Mouse (Mus musculus) adrenal gland, postnatal 4 days (tissue): ENCODE results near the gene Sdk1. TPM values are rescaled to one million over a fixed set of nuclear protein-coding genes. Genes with fewer than 3 reads are reported as not detected.

ENCODE experiments used
- DNase-seq, 2 experiments: peaks; one replicate each; pipeline ENCODE4 v3.0.0; 2021 to 2022; ENCODE audit warnings: low spot score in 2 of 2, mixed read lengths in 2 of 2
- long read RNA-seq, 2 experiments: library from polyadenylated mRNA; stranded (forward); transcript quantifications; one replicate each; pipeline ENCODE4 v2.0.0; 2021
- total RNA-seq, 2 experiments: library from RNA; stranded (reverse); gene quantifications; 2 replicates each; pipeline ENCODE4 v1.2.3; 2021

The Sdk1 gene
- 10 to 100 TPM; 20.0 to 20.3 TPM for total RNA-seq
- long read RNA-seq, experiment 1, partial matches to known transcripts = 1 of 5 reads
- long read RNA-seq, experiment 1, other reads (novel, unspliced or antisense) = 4 of 5 reads
- long read RNA-seq, experiment 2, partial matches to known transcripts = 2 of 7 reads
- long read RNA-seq, experiment 2, other reads (novel, unspliced or antisense) = 5 of 7 reads

DNA sequence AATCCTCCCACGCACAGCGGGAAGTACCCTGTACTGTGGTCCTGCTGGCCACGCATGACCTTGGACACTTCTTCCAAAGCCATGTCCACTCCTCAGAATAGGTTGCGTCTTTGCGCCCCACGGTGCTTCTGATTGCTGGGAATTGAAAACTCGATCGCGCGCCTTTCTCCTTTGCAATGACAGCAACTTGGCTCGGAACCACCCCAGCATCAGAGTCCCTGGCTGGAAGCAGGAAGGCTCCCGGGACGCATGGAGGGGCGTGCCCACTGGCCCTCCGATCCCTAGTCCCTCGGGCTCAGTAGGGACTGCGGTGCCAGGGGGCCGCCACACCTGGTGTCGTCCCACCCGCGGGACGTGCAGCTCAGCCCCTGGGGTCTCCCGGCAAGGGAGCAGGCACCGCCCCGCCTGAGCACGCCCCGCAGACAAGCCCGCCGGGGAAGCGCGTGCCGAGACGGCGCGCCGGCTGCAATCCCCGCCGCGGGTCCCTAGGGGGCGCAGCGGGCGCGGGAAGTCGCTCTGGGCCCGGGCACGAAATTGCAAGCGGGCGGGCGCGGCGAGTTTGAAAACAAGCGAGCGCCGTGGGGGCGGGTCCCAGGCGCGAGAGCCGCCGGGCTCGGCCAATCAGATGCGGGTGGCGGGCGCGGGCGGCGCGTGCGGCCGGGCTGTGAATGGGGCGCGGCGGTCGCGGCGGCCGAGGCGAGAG, at the start of gene Sdk1:
TSS of gene Sdk1 (plus strand) at position 650 of the 703 bp plus-strand sequence.
- peak; percentile 92 to 93 for DNase-seq

DNA sequence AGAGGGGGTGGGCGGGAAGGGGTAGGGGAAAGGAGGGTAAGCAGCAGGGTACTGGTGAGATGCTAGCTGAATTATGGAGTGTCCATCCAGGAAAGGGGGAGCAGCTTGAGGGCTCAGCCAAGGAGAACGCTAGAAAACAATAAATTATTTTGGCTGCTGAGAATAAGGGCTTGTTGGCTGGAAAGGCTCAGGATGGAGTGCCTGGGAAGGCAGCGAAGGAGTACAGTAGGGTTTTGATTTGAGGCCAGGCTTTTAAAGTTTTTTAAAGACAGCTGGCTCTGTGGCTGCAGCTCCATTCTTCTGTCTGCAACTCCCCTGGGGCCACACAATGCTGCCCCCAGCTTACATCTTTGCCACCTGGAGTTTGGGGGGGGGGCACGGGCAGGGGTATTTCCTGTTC, 44.0 kb upstream of the Sdk1 start:
- no peak for DNase-seq

DNA sequence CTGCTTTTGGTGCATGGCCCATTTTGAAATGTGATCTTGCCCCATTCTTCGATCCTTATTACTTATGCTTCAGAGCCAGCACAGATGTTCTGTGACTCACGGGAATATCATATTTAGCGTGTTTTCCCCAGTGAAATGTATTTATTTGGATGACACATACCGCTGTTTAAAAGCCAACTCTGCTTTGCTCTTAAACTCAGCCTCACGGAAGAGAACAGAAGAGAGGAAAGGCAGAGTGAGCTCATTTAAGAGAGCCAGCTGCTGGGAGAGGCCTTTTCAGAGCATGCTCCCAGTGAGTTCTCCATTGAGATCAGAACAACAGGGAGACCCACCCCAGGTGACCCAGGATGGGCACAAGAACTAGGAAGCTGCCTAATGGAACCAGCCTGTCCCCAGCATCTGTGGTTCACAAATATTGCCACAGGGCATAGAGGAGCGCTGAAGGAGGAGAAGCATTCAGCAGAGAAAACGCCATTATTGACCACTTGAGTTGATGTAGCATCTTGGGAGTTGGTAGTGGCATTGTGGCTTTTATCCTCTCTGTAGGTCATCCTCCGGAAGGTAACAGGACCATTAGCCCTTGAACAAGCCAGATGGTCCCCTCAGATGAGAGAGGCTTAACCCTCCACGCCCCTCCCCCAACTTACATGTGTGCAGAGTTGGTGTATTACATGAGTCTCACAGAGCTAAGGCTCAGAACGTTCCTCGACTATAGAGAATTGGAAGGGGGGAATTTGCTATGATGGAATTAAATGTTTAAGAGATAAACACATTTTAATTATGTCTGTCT, 38.8 kb upstream of the Sdk1 start:
- no peak for DNase-seq

DNA sequence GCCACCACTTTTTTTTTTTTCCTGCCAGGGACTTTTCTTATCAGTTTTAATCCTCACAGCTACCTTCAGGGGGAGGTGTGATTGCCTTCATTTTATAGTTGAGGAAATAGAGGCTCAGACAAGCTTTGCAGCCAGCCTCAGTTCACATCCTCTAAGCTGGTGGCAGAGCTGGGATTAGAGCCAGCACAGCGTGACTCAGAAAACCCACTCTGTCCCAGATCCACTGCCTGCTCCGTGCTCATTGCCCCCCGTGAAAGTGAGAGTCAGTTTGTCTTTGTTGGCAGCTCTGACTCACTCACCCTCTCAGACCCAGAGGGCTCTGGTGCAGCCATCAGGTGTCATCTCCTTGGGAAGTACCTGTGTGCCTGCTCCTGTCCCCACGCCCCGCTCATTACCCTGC, 34.2 kb upstream of the Sdk1 start:
- DNase-seq = no peak

DNA sequence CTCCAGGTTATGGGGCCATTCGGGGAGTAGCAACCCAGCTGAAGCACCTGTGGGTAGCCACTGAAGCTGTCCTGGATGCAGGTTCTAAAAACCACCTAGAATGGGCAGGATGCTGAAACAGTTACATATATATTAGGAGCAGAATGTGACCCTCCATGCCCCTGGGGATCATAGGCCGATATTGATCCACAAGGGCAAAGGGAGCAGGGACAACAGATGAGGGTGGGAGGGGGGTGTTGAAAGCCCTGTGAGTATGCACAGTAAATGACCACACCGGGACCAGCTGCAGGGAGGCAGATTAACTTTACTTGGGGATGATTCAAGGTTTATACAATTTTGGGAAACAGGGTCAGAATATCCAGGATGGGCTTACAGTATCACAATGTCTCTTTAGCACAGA, 16.0 kb upstream of the Sdk1 start:
- DNase-seq = no peak

DNA sequence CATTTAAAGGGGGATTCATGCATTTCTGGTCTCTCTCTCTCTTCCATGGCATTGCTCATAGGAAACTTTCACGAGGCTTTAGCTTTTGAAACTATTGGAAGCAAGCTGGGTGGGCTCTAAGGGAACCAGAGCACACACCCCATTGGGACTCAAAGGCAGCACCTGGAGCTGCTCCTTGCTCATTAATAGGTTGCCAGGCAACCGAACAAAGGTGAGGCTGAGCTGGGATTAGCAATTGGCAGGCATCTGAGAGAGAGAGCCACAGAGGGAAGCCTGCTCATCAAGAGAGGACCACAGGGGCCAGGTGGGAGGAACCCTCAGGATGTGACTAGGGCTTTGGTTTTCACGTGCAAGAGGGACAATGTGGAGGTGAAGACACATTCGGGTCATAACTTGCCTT, 7.0 kb upstream of the Sdk1 start:
- DNase-seq = no peak

DNA sequence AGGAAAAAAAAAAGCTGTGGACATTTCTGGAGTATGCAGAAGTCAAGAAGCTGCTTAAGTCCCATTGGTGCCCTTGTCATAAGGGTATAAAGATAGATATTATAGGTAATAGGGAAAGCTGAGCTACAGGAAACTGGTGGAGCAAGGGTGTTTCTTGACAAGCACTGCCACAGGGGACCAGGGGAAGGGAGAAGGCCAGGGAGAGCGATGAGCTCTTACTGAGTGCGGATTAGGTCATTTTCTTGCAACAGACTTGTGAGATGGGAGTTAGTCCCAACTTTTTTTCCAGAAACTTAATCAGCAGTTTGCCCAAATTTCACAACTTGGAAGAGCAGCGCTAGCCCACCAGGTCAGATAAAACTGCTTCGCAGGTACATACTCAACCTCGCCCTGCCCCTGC, 1.9 kb upstream of the Sdk1 start:
- DNase-seq = no peak

- no peak for DNase-seq
Observed at GRCm38 (mm10) chr5:141240441-141240840, 849 bp upstream of the Sdk1 start.

GRCm38 (mm10) chr5:141241645-141242284, 475 bp downstream of the Sdk1 start:
- DNase-seq = no peak

GRCm38 (mm10) chr5:141243253-141243965, 2.1 kb downstream of the Sdk1 start:
- no peak for DNase-seq

GRCm38 (mm10) chr5:141264253-141264652, 23.0 kb downstream of the Sdk1 start:
- no peak for DNase-seq

- DNase-seq = no peak
Observed at GRCm38 (mm10) chr5:141277112-141277511, 35.8 kb downstream of the Sdk1 start.

DNA sequence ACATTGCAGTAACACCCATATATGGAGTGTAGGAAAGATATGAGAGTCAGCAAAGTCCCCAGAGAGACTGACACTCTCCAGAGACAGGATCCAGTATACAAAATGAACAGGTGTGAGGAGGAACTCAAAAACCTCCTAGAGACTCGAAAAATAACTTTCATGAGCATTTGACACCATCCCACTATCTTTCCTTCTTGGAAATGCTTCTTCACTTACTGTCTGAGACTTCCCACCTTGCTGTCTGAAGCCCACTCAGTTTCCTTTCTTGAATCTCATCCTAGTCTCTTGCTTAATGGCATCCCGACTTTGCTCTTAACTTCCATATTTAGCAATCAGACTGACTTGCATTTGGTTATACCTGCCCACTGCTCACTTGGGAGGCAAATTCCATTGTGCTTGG, 40.5 kb downstream of the Sdk1 start:
- no peak for DNase-seq

DNA sequence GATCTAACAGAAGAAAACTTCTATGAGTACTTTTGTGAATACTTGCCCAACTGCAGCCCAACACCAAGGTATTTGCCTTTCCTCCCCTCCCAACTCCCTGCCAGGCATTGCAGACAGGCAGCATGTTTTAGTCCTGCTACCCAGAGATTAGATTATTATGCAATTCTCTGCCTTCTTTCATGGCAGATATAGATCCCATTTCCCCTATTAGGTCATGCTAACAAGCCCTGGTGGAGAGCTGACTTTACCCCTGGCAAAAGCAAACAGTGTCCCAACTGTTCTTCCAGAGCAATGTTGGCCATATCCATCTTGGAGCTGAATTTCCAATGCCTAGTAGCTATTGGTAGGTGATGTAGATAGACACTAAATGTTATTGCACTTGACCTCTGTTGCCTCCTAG, 48.3 kb downstream of the Sdk1 start:
- DNase-seq = no peak

GRCm38 (mm10) chr5:141295240-141295639, 54.0 kb downstream of the Sdk1 start:
- no peak for DNase-seq

DNA sequence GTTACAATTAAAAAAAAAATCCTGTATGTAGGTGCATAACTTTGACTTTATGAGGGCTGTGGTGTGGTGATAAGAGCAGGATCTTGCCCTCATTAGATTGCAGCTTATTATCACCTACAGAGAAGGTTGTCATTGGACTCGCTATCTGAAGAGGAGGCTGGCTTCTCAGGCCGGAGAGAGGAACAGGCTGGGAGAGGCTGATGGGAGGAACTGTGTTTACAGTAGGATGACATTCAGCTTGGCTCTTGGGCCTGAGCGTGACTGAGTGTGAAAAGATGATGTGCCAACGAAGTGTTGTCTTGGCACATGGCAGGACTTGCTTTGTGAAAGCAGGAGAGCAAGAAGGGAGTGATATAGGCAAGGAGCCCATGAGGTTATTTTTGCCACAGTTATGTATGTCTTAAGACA, 61.0 kb downstream of the Sdk1 start:
- DNase-seq = no peak

- DNase-seq = no peak
Observed at GRCm38 (mm10) chr5:141303746-141304145, 62.5 kb downstream of the Sdk1 start.

DNA sequence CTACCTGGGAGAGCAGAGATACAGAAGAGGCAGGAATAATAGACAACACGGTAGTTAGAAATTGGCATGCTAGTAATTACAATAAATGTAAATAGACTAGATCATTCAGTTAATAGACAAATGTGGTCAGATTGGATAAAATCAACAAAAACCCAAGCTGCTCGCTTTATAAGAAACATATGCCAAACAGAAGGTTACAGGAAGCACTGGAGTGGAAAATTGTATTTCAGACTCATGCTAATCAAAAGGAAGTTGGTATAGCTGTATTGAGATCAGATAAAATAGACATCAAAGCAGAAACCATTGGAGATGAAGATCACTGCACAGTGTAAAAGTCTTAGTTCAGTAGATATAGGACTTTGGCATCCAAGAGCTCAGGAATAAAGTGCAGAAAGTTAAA, 63.4 kb downstream of the Sdk1 start:
- DNase-seq = no peak

- DNase-seq = no peak
Observed at GRCm38 (mm10) chr5:141310641-141311040, 69.4 kb downstream of the Sdk1 start.

- no peak for DNase-seq
Observed at GRCm38 (mm10) chr5:141311801-141312200, 70.5 kb downstream of the Sdk1 start.

DNA sequence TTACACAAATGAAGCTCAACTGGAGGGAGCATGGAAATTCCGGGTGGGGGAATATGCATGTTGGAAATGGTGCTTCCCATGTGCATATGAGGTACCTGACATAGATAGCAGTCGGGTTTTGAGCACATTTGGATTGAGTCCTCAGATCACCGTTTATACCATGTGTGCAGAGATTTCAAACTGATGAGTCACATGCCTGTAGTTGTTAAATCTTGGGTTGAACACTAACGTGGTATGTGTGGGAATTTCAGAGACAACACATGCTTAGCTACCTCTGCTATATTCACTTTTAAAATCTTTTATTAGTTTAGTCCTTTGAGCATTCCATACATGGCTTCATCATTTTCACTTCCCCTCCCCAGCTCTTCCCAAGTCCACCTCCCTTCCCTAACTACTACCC, 71.0 kb downstream of the Sdk1 start:
- DNase-seq = no peak
